Mouse (Mus musculus) stomach, embryonic 14.5 days (tissue): ENCODE measurements around the gene Spats1. TPM values are rescaled to one million over a fixed set of nuclear protein-coding genes. Genes with fewer than 3 reads are reported as not detected.

ENCODE experiments used
- ATAC-seq: fragments of 200-750 bp; cut with Nextera tagmentation; 2 replicates; pipeline ENCODE4 v1.8.0; 2017; ENCODE audit warnings: low read depth, moderate TSS enrichment; ENCODE audit not compliant: insufficient number of reproducible peaks, insufficient read depth, low FRiP score
- H3K27ac ChIP-seq: fragments of 300-500 bp; sonication (generic); 2 replicates; pipeline ENCODE4 v1.5.1; 2014; ENCODE audit warnings: mild to moderate bottlenecking, low read length, moderate library complexity, mixed read lengths
- H3K27me3 ChIP-seq: fragments of 300-500 bp; sonication (generic); 2 replicates; pipeline ENCODE4 v1.6.1; 2014; ENCODE audit warnings: low read length, control low read depth, mixed read lengths; ENCODE audit not compliant: control insufficient read depth, insufficient read depth
- H3K36me3 ChIP-seq: fragments of 300-500 bp; sonication (generic); 2 replicates; pipeline ENCODE4 v1.6.1; 2014; ENCODE audit warnings: mild to moderate bottlenecking, control low read depth, low read length, moderate library complexity, mixed read lengths; ENCODE audit not compliant: control insufficient read depth, insufficient read depth
- H3K4me1 ChIP-seq: fragments of 300-500 bp; sonication (generic); 2 replicates; pipeline ENCODE4 v1.6.1; 2014; ENCODE audit warnings: low read length, control low read depth, mixed read lengths; ENCODE audit not compliant: control insufficient read depth, insufficient read depth
- H3K4me2 ChIP-seq: fragments of 300-500 bp; sonication (generic); replicated peaks from 2 replicates; pipeline ENCODE4 v1.6.1; 2014; ENCODE audit warnings: low read depth, low read length, control low read depth
- H3K4me3 ChIP-seq: fragments of 300-500 bp; sonication (generic); 2 replicates; pipeline ENCODE4 v1.5.1; 2014; ENCODE audit warnings: low read depth, low read length, control low read depth
- H3K9ac ChIP-seq: fragments of 300-500 bp; sonication (generic); replicated peaks from 2 replicates; pipeline ENCODE4 v1.6.1; 2014; ENCODE audit warnings: low read depth, mild to moderate bottlenecking, control low read depth, low read length, moderate library complexity, mixed read lengths
- H3K9me3 ChIP-seq: fragments of 300-500 bp; sonication (generic); 2 replicates; pipeline ENCODE4 v1.6.1; 2016; ENCODE audit warnings: low read depth, low read length, control low read depth; ENCODE audit not compliant: control insufficient read depth
- WGBS: fragments of 180-500 bp; shearing (Covaris S2); extraction: QIAGEN DNeasy Blood & Tissue Kit; methylation state at CpG from one replicate; pipeline ENCODE4 v1.1.7; 2014; 5-methylcytosine and 5-hydroxymethylcytosine counted together
- polyA plus RNA-seq: library from polyadenylated mRNA; unstranded; fragments of >200 nt; fragmentation: Nextera tagmentation; extraction: Ambion mirVana; gene quantifications from 2 replicates; pipeline ENCODE4 v1.2.1, GENCODE M21; 2014

Gene Spats1
- polyA plus RNA-seq, 1 experiment from 2014 or later = 0.59 TPM

GRCm38 (mm10) chr17:45449586-45449985 lies 25.6 kb downstream of the Spats1 start:
- no peak for ATAC-seq
- Histone ChIP-seq H3K27me3 (no peaks in the 10 kb centered on the region), H3K36me3 (no peaks in the 10 kb centered on the region), H3K9ac (no peak overlapping the region), H3K4me2 (no peak overlapping the region), H3K4me3 (no peak overlapping the region), H3K4me1 (no peaks in the 10 kb centered on the region), H3K27ac (no peak overlapping the region), H3K9me3 (no peaks in the 10 kb centered on the region)
- 89% methylated on average over 8 of the region's 8 CpGs for WGBS

GRCm38 (mm10) chr17:45447063-45447462 lies 28.2 kb downstream of the Spats1 start:
- Histone ChIP-seq H3K27ac (no peak overlapping the region), H3K9me3 (no peaks in the 10 kb centered on the region), H3K4me1 (no peaks in the 10 kb centered on the region), H3K4me2 (no peak overlapping the region), H3K27me3 (no peaks in the 10 kb centered on the region), H3K9ac (no peak overlapping the region), H3K36me3 (no peaks in the 10 kb centered on the region), H3K4me3 (no peak overlapping the region)
- no peak for ATAC-seq
- 92% methylated on average over 2 of the region's 2 CpGs for WGBS

GRCm38 (mm10) chr17:45445923-45446322 lies 29.3 kb downstream of the Spats1 start:
- Histone ChIP-seq H3K4me1 (no peaks in the 10 kb centered on the region), H3K27ac (no peak overlapping the region), H3K4me2 (no peak overlapping the region), H3K4me3 (no peak overlapping the region), H3K36me3 (no peaks in the 10 kb centered on the region), H3K27me3 (no peaks in the 10 kb centered on the region), H3K9me3 (no peaks in the 10 kb centered on the region), H3K9ac (no peak overlapping the region)
- ATAC-seq = no peak
- 79% methylated on average over 4 of the region's 4 CpGs for WGBS

GRCm38 (mm10) chr17:45434262-45434590 lies 41.0 kb downstream of the Spats1 start:
- peaks cover 12% of the 10 kb centered on the region for H3K4me1 ChIP-seq
- no peaks in the 10 kb centered on the region for H3K27me3 ChIP-seq
- peak overlapping the region; percentile 85 for H3K9ac ChIP-seq
- peak overlapping the region; percentile 93 for H3K4me3 ChIP-seq
- ATAC-seq = no peak
- H3K27ac ChIP-seq = peak overlapping the region; percentile 96
- H3K36me3 ChIP-seq = peaks cover 4% of the 10 kb centered on the region; the same call in 1 of the 2 replicates
- no peaks in the 10 kb centered on the region for H3K9me3 ChIP-seq
- peak overlapping the region; percentile 64 for H3K4me2 ChIP-seq
- WGBS = 5% methylated on average over 12 of the region's 12 CpGs

- WGBS = under 1% methylated on average over 73 of the region's 73 CpGs
- peaks cover 12% of the 10 kb centered on the region for H3K4me1 ChIP-seq
- ATAC-seq = peak; percentile 97
Observed at GRCm38 (mm10) chr17:45433419-45434261, 41.6 kb downstream of the Spats1 start, which contains the start of gene Cdc5l. Gene Cdc5l (minus strand): TSS chr17:45433737.

GRCm38 (mm10) chr17:45432706-45433398 lies 42.4 kb downstream of the Spats1 start:
- H3K36me3 ChIP-seq = peaks cover 4% of the 10 kb centered on the region; the same call in 1 of the 2 replicates
- peak; percentile 70 for ATAC-seq
- H3K9ac ChIP-seq = peak overlapping the region; percentile 85
- H3K9me3 ChIP-seq = no peaks in the 10 kb centered on the region
- H3K27me3 ChIP-seq = no peaks in the 10 kb centered on the region
- peak overlapping the region; percentile 93 for H3K4me3 ChIP-seq
- H3K4me1 ChIP-seq = peaks cover 12% of the 10 kb centered on the region
- under 1% methylated on average over 62 of the region's 62 CpGs for WGBS
- H3K27ac ChIP-seq = peak overlapping the region; percentile 96
- H3K4me2 ChIP-seq = peak overlapping the region; percentile 64

More at GRCm38 (mm10) chr17:45433419-45434261, 41.6 kb downstream of the Spats1 start, which contains the start of gene Cdc5l:
- Histone ChIP-seq H3K9me3 (no peaks in the 10 kb centered on the region), H3K4me3 (peak within 1 kb of the TSS; percentile 93), H3K27ac (peak within 1 kb of the TSS; percentile 96), H3K36me3 (peaks cover 4% of the 10 kb centered on the region; the same call in 1 of the 2 replicates), H3K9ac (peak within 1 kb of the TSS; percentile 85), H3K4me2 (peak within 1 kb of the TSS; percentile 64), H3K27me3 (no peaks in the 10 kb centered on the region)

- Histone ChIP-seq H3K9me3 (no peaks in the 10 kb centered on the region), H3K36me3 (peaks cover 9% of the 10 kb centered on the region; the same call in 1 of the 2 replicates), H3K27ac (no peak overlapping the region), H3K4me1 (peaks cover 12% of the 10 kb centered on the region), H3K4me3 (peak overlapping the region; percentile 93), H3K9ac (peak overlapping the region; percentile 85; the same call in 1 of the 2 replicates), H3K4me2 (peak overlapping the region; percentile 64), H3K27me3 (no peaks in the 10 kb centered on the region)
- no peak for ATAC-seq
- WGBS = 63% methylated on average over 3 of the region's 3 CpGs
Observed at GRCm38 (mm10) chr17:45432007-45432406, 43.2 kb downstream of the Spats1 start.

GRCm38 (mm10) chr17:45417387-45417786 lies 57.8 kb downstream of the Spats1 start:
- 83% methylated on average over 2 of the region's 2 CpGs for WGBS
- no peak overlapping the region for H3K9ac ChIP-seq
- H3K4me2 ChIP-seq = no peak overlapping the region
- H3K36me3 ChIP-seq = peaks cover 55% of the 10 kb centered on the region
- no peak for ATAC-seq
- no peak overlapping the region for H3K27ac ChIP-seq
- H3K4me3 ChIP-seq = no peak overlapping the region
- H3K9me3 ChIP-seq = no peaks in the 10 kb centered on the region
- H3K27me3 ChIP-seq = no peaks in the 10 kb centered on the region
- no peaks in the 10 kb centered on the region for H3K4me1 ChIP-seq
